Mouse (Mus musculus) CD4-positive helper T cell, adult 2 months (primary cell): ENCODE results near the gene Sema6d.

Source experiments
- DNase-seq: peaks from one replicate; pipeline ENCODE4 v3.0.0-alpha.2; 2012; ENCODE audit warnings: low read depth, missing footprints, low spot score

Gene Sema6d

DNA sequence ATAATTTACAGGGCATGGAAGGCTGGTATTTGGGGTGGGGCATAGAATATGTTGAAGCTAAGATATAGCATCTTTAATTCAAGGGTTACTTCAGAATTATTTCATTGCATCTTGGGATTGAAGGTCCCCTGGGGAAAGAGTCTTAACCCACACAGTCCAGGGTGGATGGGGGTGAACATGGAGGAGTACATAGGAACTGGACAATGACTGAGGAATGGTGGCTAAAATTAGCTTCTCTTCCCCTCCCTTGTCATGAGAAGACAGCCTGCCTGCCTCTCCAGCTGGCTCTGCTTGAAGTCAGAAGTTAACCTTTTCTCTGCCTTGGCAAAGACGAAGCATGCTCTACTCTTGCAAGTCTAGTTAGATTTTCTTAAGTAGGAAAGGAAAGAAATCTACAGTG is 377.7 kb downstream of the Sema6d start:
- DNase-seq = no peak

DNA sequence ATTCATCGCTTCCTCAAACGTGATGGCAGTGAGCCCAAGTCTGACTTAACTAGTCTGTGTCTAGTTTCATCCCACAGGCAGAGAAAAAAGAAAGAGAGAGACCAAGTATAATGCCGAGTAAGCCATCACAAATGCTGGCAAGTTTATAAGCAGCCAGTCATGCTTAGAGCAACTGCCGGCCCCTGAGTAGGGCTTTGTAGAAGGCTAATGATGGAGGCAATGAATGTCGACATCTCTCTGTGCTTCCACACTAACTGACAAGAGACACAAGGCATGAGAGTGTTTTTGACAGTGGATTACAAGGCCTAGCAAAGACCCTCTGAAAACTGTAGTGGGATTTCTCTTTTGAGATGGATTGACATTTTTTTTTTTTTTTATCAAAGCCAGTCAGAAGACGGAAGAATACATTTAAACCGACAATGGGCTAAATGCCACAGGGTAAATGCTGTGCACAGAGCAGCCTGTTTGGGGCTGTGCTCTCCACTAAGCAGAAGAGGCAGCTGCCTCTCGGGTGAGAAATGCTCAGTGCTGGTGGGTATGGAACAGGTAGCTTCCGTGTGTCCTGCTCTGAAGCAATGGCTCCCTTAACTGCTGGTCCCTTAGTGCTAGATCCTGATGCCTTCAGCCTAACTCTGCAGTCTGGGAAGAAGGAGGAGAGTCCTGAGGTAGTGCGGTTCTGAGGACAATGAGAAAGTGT is 380.7 kb downstream of the Sema6d start:
- DNase-seq = no peak

DNA sequence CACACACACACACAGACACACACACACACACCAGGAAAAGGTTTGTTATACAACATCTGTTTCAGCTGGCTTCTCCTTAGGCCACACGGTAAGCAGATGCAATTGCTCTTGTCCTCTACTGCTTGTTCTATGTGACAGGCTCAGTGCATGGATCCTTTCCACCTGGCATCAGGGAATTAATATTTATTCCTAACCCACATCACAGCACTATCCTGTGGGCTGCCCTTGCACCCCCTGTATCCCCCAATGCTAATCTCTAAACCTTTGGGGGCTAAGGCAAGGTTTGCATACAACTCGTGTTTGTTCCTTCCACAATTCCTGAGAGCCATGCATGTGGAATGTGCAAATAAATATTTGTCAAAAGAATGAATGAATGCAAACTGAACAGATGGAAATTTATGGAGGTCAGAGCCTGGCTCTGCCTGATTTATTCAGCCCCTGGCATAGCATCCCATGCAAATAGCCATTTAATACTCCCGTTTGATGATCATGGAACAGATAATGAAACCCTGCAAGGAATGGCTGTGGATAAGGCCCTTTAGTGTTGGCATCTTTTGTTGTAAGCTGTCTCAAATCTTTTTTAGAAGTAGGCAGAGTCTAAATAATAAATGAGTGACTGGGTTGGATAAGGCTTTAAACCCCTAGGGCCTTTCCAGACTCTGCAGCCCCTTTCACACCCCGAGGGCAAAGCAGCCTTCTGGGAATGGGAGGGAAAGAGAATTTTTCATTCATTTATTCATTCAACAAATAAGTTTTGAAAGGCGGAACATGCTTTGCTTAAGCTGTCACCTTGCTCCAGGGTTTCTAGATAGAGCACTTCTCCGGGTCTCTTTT is 383.1 kb downstream of the Sema6d start:
- DNase-seq = no peak

DNA sequence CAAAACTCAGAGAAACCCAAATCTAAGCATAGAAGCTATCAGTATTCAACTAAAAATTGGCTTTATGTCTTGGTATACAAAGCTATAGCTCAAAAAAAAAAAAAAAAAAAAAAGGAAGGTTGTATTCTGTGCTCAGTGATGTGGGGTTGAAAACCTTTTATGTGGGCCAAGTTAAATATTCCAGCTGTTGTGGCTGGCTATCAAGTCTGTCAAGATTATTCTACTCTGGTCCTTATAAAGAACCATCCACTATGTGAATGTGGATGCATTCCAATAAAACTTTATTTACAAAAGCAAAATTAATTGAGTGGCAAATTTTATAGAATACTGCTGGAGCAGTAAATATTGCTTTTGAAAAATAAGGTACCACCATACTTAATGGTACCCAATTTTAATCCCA is 388.1 kb downstream of the Sema6d start:
- DNase-seq = no peak

DNA sequence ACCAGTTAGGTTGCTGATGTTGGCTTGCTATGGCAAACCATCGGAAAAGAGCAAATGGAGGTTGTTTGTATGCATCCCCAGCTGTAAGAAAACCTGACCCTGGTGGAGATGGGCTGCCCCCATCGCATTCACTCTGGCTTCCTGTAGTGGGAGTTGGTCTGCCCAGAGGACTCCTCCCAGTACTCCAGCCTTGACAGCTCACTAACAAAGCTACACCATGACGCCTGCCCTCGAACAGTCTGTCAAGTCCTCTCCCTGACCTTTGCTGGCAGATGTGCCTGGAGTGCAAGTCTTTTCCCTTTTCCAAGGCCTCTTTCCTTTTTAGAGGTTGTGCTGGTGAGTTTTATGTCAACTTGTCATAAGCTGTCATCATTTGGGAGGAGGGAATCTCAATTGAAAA is 388.8 kb downstream of the Sema6d start:
- DNase-seq = no peak

DNA sequence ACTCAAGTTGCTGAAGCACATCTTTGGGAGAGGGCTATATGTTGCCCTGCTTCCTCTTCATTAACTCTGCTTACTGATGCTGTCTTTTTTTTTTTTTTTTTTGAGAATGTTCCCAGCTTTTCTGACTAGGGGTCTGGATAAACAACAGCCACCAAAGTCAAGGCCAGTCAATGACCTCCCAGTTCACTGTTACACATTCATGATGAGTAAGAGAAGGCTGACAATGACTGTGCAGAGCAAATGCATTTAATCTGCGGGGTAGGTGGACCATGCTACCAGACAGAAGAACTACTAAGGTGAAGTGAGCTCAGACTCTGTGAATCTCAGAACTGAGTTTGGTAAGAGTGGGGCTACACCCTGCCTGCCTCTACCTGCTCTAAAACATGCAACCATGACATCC is 396.0 kb downstream of the Sema6d start:
- DNase-seq = no peak

DNA sequence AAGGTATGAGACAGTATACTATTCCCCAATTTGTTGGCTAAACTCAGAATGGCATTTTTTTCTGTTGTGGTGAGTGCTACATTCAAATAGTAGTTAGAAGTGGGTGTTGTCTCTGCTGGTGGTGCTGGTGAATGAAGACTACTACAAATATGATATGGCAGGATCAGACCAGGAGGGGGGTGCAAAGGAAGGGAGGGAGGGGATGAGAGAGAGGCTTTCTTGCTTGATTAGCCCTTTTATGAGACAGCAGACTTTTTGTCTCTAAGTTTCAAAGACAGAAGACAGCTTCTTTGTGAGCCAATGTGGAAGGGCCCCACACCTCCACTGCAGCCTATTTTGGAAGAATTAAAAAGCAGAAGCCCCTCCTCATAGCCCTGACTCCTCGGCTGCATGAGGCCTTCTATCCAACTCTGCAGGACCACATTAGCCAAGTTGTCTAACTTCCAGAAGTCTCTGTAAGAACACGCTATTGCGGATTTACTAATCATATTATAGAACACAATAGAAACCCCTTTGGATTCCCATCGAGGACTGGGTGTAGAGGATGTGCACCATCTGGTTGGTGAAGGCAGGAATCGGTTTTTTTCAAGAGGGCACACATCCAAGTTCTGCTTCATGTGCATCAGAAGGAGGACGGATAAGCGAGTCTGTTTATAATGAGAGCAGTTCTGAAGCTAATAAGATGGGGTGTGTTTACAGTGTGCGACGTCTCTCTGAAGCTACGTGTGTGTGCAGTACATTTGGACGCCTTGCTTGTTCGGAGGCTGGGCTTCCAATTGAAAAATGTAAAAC is 400.4 kb downstream of the Sema6d start:
- DNase-seq = no peak

DNA sequence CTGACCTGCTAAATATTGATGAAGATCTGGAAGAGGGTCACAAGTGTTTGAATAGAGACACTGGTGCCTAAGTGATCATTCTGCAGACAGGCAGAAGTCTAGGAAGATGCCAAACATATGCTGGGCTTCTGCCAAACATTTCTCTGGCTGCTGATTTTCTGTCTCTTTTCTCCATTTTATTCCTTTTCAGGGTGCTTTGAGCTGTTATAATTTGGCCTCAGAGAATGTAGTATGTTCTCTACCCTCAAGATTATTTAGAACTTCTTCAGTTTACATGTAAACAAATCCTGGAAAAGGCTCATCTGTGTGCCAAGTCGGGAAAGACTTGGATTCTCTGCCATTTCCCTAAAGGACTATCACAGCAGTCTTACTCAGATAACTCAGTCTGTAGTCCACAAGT is 406.0 kb downstream of the Sema6d start:
- DNase-seq = no peak

DNA sequence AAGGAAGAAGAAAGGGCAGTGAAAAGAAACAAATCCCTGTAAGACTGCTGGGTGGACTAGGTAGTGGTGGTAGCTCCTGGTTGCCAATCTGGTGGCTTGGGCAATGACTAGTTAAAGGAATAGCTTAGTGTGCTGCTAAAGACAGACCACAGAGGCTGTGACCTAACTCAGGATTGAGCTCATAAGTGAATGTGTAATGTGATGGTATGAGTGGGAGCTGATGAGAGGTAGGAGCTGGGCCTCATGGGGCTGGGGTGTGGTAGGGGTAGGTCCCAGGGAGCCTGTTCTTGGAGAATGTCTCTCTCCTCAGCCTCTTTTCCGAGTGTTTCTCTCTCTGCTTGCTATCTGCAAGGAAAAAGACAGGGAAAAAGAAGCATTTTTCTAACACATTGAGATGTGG is 409.9 kb downstream of the Sema6d start:
- DNase-seq = no peak

DNA sequence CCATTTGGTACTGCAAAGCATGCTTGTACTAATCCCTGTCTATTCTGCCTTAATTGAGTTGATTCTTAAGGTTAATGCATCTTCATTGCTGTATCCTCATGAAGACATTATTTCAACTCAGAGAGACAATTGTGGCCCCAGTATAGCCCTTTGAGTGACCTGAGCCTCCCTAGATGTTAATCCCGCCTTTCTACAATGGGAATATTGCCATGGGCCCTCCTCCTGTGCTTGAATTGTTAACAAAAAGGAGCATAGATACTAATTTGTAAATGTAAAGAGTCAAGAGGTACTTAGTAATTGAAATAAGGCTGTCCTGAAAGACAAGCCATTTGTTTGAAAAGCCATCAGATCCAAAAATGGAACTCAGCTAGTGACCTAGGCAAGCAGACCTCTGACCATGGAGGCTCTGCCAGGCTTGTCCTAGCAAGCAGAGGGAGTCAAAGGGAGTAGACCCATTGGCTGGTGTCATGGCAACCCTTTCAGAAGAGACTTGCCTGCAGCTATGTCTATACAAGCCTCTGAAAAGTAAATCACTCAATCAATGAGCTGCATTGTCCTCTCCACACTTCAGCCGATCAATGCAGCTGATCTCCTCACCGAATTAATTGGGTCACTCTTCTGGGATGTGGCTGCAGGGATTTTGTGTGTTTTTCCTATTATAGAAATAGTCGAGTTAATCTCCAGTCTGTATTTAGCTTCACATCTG is 416.2 kb downstream of the Sema6d start:
- DNase-seq = no peak

DNA sequence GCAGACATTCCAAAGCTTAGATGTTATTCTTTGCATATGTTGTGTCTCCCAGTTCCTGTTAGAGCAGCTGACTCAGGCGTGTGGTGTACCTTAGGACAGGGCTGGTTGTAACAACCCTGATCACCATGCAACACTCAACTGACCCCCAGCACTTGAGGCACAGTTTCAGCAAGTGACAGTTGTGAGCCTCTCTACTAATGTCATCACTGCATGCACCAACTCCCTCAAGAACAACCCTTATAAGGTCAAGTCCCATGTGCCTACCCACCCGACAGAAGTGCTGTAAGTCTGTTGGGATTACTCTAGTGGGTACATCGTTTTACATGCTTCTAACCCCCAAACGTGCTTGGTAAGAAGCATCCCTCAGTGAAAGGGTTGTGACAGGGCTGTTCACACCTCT is 418.0 kb downstream of the Sema6d start:
- no peak for DNase-seq

DNA sequence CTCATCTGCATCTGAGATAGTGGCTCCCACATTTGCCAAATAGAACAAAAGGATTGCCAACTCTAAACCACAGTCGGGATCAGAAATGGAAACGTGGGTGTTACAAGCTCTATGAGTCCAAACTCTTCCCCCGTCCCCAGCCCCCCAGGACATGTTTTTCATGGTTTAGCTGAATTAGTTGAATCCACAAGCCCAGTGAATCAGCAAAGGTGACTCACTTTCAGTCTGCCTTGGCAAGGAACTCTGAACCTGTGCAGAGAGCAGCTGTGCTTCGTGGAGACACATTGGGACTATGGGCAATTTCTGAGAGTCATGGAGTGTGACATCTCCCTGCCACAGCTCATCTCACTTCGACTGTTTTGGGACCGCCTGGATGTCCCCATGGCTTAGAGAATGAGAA is 419.7 kb downstream of the Sema6d start:
- no peak for DNase-seq

DNA sequence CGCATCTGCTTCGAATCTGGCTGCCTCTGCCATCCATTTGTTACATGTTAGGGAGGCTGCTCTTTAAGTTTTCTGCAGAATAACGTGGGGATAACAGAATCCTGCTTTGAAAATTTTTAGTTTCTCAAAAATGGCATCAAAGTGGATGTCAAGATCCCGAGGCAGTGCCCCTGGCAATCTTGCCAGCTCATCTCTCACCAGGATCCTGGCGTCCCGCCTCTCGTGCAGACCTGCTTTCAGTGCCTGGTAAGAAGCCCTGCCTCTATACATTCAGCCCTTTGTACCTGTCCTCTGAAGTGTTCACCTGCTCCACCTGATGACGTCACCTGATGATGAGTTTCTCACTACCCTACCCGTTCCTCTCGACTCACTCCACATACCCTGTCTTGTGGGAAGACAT is 422.1 kb downstream of the Sema6d start:
- DNase-seq = no peak

DNA sequence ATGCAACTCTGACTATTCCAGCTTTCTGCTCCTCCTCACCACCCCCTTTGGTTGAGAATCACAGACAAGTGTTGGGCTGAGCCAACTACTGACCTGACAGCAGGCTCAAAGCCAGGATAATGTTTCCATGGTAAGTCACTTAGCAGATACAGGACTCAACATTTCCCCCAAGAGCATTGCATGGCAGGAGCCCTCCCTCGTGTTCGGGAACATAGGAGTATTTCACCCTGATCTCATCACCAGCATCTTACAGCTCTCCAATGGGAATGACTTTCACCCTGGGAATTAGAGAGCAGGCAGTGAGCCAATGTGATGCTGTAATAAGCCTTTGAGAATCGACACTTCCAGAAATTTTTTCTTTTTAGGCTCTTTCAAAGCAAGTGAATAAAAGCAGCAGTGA is 432.7 kb downstream of the Sema6d start:
- DNase-seq = no peak

DNA sequence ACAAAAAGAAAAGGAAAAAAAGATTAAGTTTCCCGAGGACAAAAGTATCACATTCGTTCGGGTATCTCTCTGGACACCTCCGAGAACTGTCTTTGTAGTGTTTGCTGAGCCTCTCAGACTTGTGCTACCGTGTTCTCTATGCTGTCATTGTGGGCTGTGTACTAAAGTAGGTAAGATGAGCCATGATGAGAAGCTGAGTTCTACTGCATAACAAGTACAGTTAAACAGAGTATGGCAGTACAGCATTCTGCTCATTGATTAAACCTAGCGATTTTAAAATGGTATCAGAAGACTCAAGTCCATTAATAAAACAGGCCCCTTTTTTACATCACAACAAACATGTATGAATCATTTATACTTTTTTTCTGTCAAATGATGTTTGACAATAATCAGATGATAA is 433.9 kb downstream of the Sema6d start:
- DNase-seq = no peak

DNA sequence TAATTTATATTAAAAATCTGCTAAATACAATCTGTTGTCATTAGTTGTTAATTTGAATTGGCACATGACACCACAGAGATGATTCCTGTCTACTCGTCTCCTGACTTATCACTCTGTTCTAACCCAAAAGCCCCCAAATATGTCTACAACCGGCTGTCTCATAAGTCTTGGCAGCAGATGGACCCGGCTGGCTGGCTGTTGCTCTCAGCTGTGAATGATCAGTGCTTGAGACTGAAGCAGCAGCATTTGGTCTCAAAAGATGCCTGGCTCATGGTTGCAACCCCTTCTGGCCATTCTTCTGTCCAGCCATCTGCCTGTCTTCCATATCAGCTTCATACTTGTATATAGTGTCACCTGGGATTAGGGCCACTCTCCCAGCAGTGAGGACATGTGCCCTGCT is 434.4 kb downstream of the Sema6d start:
- DNase-seq = no peak

DNA sequence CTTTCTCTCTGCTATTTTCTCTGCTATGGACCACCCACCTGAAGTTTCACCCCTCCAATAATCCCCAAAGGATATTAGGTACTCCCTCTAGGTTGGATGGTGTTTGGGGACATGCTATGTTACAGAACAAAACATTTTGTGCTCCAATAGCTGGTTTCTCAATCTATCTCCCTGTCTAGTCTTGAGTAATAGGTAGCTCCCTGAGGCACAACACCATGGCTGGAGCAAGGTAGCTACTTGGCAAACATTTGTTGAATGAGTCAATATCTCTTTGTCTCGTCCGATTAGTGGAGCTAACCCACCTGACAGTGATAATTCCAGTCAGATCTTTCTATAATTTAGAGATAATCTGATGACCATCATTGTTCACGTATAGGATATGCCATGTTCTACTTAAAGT is 437.9 kb downstream of the Sema6d start:
- no peak for DNase-seq

DNA sequence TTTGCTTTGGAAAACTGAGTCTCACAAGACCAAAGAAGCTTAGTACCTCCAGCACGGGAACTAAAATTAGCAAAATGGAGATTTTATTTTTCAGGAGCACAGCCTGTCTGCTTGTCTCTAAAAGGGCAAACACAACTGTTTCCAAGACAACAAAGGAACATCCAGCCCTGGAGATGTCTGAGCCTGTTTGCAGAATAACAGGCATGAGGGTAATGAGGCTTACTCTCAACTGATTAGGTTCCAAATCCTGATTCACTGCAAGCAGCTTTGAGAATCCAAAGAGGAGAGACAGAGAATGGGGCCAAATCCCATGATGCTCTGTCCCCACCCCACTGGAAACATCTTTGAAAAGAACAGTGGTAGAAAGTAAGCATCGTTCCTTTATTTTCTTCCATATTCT is 440.7 kb downstream of the Sema6d start:
- no peak for DNase-seq

DNA sequence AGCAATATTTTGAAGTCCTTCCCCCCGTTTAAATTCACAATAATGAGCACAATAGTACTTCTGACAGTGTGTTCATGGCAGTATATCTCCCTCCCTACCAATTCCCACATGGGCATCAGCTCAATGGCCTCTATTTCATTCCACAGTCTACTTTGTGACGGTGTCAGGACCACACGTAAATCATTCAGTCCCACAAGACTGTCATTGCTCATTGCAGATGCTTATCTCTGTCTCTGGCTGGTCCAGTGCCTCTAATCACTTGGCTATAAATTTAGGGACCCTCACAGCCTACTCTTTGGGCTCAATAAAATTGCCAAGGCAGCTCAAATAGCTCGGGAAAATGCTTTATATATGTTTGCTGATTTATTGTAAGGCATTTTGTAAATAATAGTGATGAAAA is 441.3 kb downstream of the Sema6d start:
- no peak for DNase-seq

DNA sequence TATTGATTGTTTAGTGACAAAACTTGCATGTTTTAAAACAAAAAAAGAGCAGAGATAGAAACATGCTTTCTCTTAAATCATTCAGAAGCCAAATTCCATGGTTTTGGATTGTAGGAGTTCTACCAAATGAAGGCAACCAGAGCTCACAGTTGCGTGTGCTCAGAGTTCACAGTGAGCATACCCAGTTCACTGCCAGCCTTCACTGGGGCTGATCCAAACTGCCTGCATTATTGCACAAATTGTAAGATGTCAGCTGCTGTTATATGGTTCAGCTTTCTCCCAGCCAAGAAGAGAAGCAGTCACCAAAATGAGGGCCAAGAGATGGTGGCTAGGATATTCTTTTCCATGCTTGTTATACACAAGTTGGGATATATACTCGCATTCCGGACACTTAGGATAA is 443.1 kb downstream of the Sema6d start:
- no peak for DNase-seq

DNA sequence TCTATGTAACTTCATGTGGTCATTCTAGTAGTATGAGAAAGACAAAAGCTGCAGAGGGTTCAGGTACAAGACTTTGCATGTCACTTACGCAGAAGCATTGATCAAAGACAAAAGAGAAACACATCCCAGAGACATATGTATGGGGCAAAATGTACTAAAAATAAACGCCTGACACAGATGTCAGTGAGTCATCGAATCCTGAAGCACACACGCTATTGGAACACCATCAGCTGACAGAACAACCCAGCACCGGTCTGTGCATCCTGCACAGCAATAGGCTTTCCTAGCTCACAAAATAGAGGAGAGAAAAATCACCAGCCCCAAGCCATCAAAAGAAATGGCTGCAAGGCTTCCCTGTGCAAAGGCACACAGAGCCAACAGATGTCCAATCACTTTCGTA is 443.8 kb downstream of the Sema6d start:
- DNase-seq = no peak

DNA sequence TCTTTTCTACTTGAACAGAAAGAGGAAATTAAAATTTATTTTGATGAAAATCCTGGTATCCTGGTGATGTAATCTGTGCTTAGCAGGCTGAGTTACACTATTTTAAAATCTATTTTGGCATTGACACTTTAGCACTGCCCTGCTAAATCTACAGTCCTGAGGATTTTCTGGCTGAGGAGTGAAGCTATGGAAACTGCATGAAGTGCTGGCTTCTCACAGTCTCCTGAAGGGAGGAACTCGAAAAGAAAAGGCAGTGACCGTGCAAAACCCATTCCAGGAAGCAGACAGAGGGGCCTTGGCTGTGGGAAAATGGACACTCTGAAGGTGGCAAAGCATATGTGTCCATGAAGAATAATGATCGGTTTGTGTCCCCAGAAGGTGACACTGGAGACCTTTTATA is 460.5 kb downstream of the Sema6d start:
- no peak for DNase-seq
